Mouse (Mus musculus) embryonic fibroblast, embryonic 13.5 days (primary cell): ENCODE measurements around the gene Lix1l.

ENCODE experiments used
- CTCF ChIP-seq: IDR thresholded peaks from 2 replicates; pipeline ENCODE4 v1.5.1; 2011; ENCODE audit warnings: mild to moderate bottlenecking, control low read depth, low read length, moderate library complexity, borderline replicate concordance; ENCODE audit not compliant: insufficient read depth
- POLR2A ChIP-seq: IDR thresholded peaks from 2 replicates; pipeline ENCODE4 v1.6.1; 2011; ENCODE audit warnings: low read depth, mild to moderate bottlenecking, control low read depth, low read length, moderate library complexity

GRCm38 (mm10) chr3:96599069-96599393 is 1.9 kb upstream of the Lix1l start:
- TF ChIP-seq POLR2A: no peak
- TF ChIP-seq CTCF: no peak
